Mouse (Mus musculus) erythroblast, embryonic 14.5 days (primary cell): ENCODE data around the gene Gm21969.

Source experiments
- GATA1 ChIP-seq: IDR thresholded peaks from 2 replicates; pipeline ENCODE4 v1.6.1; 2012; ENCODE audit warnings: low read length, inconsistent platforms, mixed read lengths
- TAL1 ChIP-seq: IDR thresholded peaks from 3 replicates; pipeline ENCODE4 v1.6.1; 2012; ENCODE audit warnings: low read length, inconsistent platforms, mixed read lengths

DNA sequence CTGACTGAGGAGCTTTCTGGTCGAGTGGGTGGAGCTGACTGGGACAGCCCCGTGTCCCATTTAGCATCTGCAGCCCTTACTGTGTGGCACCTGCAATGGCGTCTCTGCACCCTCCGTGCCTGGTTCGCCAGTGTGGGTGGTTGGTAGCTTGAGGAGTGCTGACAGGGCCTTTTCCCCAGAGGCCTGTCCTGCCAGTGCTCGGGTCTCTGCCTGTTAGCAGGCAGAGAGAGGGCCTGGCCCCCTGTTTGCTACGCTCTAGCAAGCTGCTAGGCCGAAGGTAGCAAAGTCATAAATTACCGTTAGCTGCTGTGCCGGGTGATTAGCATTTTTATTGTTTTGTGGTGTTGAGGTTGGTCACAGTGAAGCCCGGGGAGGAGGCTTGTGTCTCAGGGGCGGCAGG lies 36.8 kb downstream of the Gm21969 start:
- no peak for TF ChIP-seq GATA1
- TF ChIP-seq TAL1: no peak
